Mouse (Mus musculus) forebrain, embryonic 16.5 days (tissue): ENCODE results near the gene Trim2. TPM values are rescaled to one million over a fixed set of nuclear protein-coding genes. Genes with fewer than 3 reads are reported as not detected.

Source experiments
- ATAC-seq: fragments of 200-750 bp; cut with Nextera tagmentation; 2 replicates; pipeline ENCODE4 v1.8.0; 2017; ENCODE audit warnings: mild to moderate bottlenecking, moderate library complexity
- H3K27ac ChIP-seq: fragments of 300-500 bp; sonication (generic); 2 replicates; pipeline ENCODE4 v1.5.1; 2014; ENCODE audit warnings: low read length, control low read depth
- H3K27me3 ChIP-seq: fragments of 300-500 bp; sonication (generic); replicated peaks from 2 replicates; pipeline ENCODE4 v1.6.1; 2014; ENCODE audit warnings: low read length; ENCODE audit not compliant: control insufficient read depth, insufficient read depth
- H3K36me3 ChIP-seq: fragments of 300-500 bp; sonication (generic); 2 replicates; pipeline ENCODE4 v1.6.1; 2014; ENCODE audit not compliant: control insufficient read depth, insufficient read depth
- H3K4me1 ChIP-seq: fragments of 300-500 bp; sonication (generic); replicated peaks from 2 replicates; pipeline ENCODE4 v1.6.1; 2014; ENCODE audit warnings: low read length; ENCODE audit not compliant: control insufficient read depth, insufficient read depth
- H3K4me2 ChIP-seq: fragments of 300-500 bp; sonication (generic); 2 replicates; pipeline ENCODE4 v1.6.1; 2014; ENCODE audit warnings: mild to moderate bottlenecking, low read length, control low read depth
- H3K4me3 ChIP-seq: fragments of 300-500 bp; sonication (generic); replicated peaks from 2 replicates; pipeline ENCODE4 v1.5.1; 2014; ENCODE audit warnings: mild to moderate bottlenecking, low read length, control low read depth
- H3K9ac ChIP-seq: fragments of 300-500 bp; sonication (generic); replicated peaks from 2 replicates; pipeline ENCODE4 v1.6.1; 2014; ENCODE audit warnings: low read depth, low read length, control low read depth
- H3K9me3 ChIP-seq: fragments of 300-500 bp; sonication (generic); 2 replicates; pipeline ENCODE4 v1.6.1; 2016; ENCODE audit warnings: low read length; ENCODE audit not compliant: control insufficient read depth
- WGBS: fragments of 180-500 bp; shearing (Covaris S2); extraction: QIAGEN DNeasy Blood & Tissue Kit; methylation state at CpG from one replicate; pipeline ENCODE4 v1.1.7; 2014; 5-methylcytosine and 5-hydroxymethylcytosine counted together
- polyA plus RNA-seq: library from polyadenylated mRNA; unstranded; fragments of >200 nt; fragmentation: Nextera tagmentation; extraction: Ambion mirVana; gene quantifications from 2 replicates; pipeline ENCODE4 v1.2.1, GENCODE M21; 2015

Trim2 gene
- polyA plus RNA-seq, 1 experiment from 2014 or later, result 195 TPM

- ATAC-seq, result no peak
- 84% methylated on average over 2 of the region's 2 CpGs for WGBS
- Histone ChIP-seq H3K9me3 (no peaks in the 10 kb centered on the region), H3K36me3 (no peaks in the 10 kb centered on the region), H3K27ac (no peak overlapping the region), H3K9ac (no peak overlapping the region), H3K4me3 (no peak overlapping the region), H3K4me1 (peaks cover 7% of the 10 kb centered on the region), H3K27me3 (peaks cover 8% of the 10 kb centered on the region; the same call in 1 of the 2 replicates), H3K4me2 (no peak overlapping the region)
Observed at GRCm38 (mm10) chr3:84330210-84330609, 23.5 kb upstream of the Trim2 start.

- ATAC-seq, result no peak
- no peaks in the 10 kb centered on the region for H3K4me1 ChIP-seq
- WGBS, result 89% methylated on average over 12 of the region's 12 CpGs
Observed at GRCm38 (mm10) chr3:84324967-84325441, 18.3 kb upstream of the Trim2 start.

GRCm38 (mm10) chr3:84324478-84324877, 17.8 kb upstream of the Trim2 start:
- no peak overlapping the region for H3K27ac ChIP-seq
- H3K36me3 ChIP-seq, result no peaks in the 10 kb centered on the region
- no peaks in the 10 kb centered on the region for H3K9me3 ChIP-seq
- H3K4me2 ChIP-seq, result no peak overlapping the region
- no peaks in the 10 kb centered on the region for H3K4me1 ChIP-seq
- no peaks in the 10 kb centered on the region for H3K27me3 ChIP-seq
- H3K9ac ChIP-seq, result no peak overlapping the region
- ATAC-seq, result no peak
- H3K4me3 ChIP-seq, result no peak overlapping the region
- WGBS, result 35% methylated on average over 3 of the region's 3 CpGs

More at GRCm38 (mm10) chr3:84324967-84325441, 18.3 kb upstream of the Trim2 start:
- Histone ChIP-seq H3K4me2 (no peak overlapping the region), H3K9me3 (no peaks in the 10 kb centered on the region), H3K27me3 (no peaks in the 10 kb centered on the region), H3K9ac (no peak overlapping the region), H3K27ac (no peak overlapping the region), H3K4me3 (no peak overlapping the region), H3K36me3 (no peaks in the 10 kb centered on the region)

- 36% methylated on average over 6 of the region's 6 CpGs for WGBS
- no peak for ATAC-seq
Observed at GRCm38 (mm10) chr3:84324000-84324399, 17.3 kb upstream of the Trim2 start.

GRCm38 (mm10) chr3:84319504-84319903, 12.8 kb upstream of the Trim2 start:
- Histone ChIP-seq H3K9me3 (no peaks in the 10 kb centered on the region), H3K4me2 (no peak overlapping the region), H3K4me3 (no peak overlapping the region), H3K27ac (no peak overlapping the region), H3K36me3 (no peaks in the 10 kb centered on the region), H3K27me3 (no peaks in the 10 kb centered on the region), H3K4me1 (peaks cover 11% of the 10 kb centered on the region), H3K9ac (no peak overlapping the region)
- 80% methylated on average over 3 of the region's 3 CpGs for WGBS
- no peak for ATAC-seq

More at GRCm38 (mm10) chr3:84324000-84324399, 17.3 kb upstream of the Trim2 start:
- Histone ChIP-seq H3K4me1 (no peaks in the 10 kb centered on the region), H3K36me3 (no peaks in the 10 kb centered on the region), H3K27me3 (no peaks in the 10 kb centered on the region), H3K27ac (no peak overlapping the region), H3K4me3 (no peak overlapping the region), H3K4me2 (no peak overlapping the region), H3K9ac (no peak overlapping the region), H3K9me3 (no peaks in the 10 kb centered on the region)

- Histone ChIP-seq H3K4me3 (no peak overlapping the region), H3K27ac (no peak overlapping the region)
Observed at GRCm38 (mm10) chr3:84318865-84319264, 12.2 kb upstream of the Trim2 start.

GRCm38 (mm10) chr3:84314651-84315191, 8.0 kb upstream of the Trim2 start:
- ATAC-seq, result peak; percentile 86
- Histone ChIP-seq H3K4me1 (peaks cover 18% of the 10 kb centered on the region), H3K4me2 (peak overlapping the region; percentile 41), H3K27me3 (no peaks in the 10 kb centered on the region), H3K27ac (peak overlapping the region; percentile 57), H3K9me3 (no peaks in the 10 kb centered on the region), H3K9ac (peak overlapping the region; percentile 24; the same call in 1 of the 2 replicates), H3K36me3 (no peaks in the 10 kb centered on the region), H3K4me3 (0 out of 2 replicates have a peak overlapping the region, but pooled peaks have one; percentile 9)
- WGBS, result 16% methylated on average over 8 of the region's 8 CpGs

More at GRCm38 (mm10) chr3:84318865-84319264, 12.2 kb upstream of the Trim2 start:
- H3K4me1 ChIP-seq, result peaks cover 12% of the 10 kb centered on the region
- H3K9ac ChIP-seq, result no peak overlapping the region
- no peaks in the 10 kb centered on the region for H3K36me3 ChIP-seq
- H3K9me3 ChIP-seq, result no peaks in the 10 kb centered on the region
- H3K27me3 ChIP-seq, result no peaks in the 10 kb centered on the region
- ATAC-seq, result no peak
- WGBS, result 96% methylated on average over 4 of the region's 4 CpGs
- H3K4me2 ChIP-seq, result no peak overlapping the region

GRCm38 (mm10) chr3:84313801-84314541, 7.3 kb upstream of the Trim2 start:
- WGBS, result 89% methylated on average over 6 of the region's 6 CpGs
- H3K9ac ChIP-seq, result no peak overlapping the region
- no peaks in the 10 kb centered on the region for H3K36me3 ChIP-seq
- H3K9me3 ChIP-seq, result no peaks in the 10 kb centered on the region
- no peak overlapping the region for H3K4me2 ChIP-seq
- H3K27ac ChIP-seq, result no peak overlapping the region
- H3K4me3 ChIP-seq, result no peak overlapping the region
- peak; percentile 2; the same call in 1 of the 2 replicates for ATAC-seq
- H3K27me3 ChIP-seq, result no peaks in the 10 kb centered on the region
- peaks cover 18% of the 10 kb centered on the region for H3K4me1 ChIP-seq

- H3K36me3 ChIP-seq, result no peaks in the 10 kb centered on the region
- H3K9me3 ChIP-seq, result no peaks in the 10 kb centered on the region
- H3K9ac ChIP-seq, result no peak overlapping the region
- H3K27me3 ChIP-seq, result no peaks in the 10 kb centered on the region
- peak overlapping the region; percentile 20 for H3K4me2 ChIP-seq
- H3K4me3 ChIP-seq, result no peak overlapping the region
- 52% methylated on average over 18 of the region's 18 CpGs for WGBS
- H3K4me1 ChIP-seq, result peaks cover 18% of the 10 kb centered on the region
- peak; percentile 60 for ATAC-seq
- no peak overlapping the region for H3K27ac ChIP-seq
Observed at GRCm38 (mm10) chr3:84313003-84313800, 6.5 kb upstream of the Trim2 start.
